Mouse (Mus musculus): ENCODE measurements around the gene Gm4744. TPM values are rescaled to one million over a fixed set of nuclear protein-coding genes. Genes with fewer than 3 reads are reported as not detected.

Gm4744 gene
- total RNA-seq (2023) = not detected

GRCm38 (mm10) chr6:40951770-40952169 is at the start of gene Gm4744:
TSS of gene Gm4744 (minus strand) at chr6:40951870.

GRCm38 (mm10) chr6:40999379-40999778 is 47.7 kb upstream of the Gm4744 start, which contains the start of gene Gm2663:
TSS of gene Gm2663 (minus strand) at chr6:40999479.

GRCm38 (mm10) chr6:40964454-40964853 is 12.8 kb upstream of the Gm4744 start, which contains the start of gene 1810009J06Rik:
TSS of gene 1810009J06Rik (plus strand) at chr6:40964754.

GRCm38 (mm10) chr6:40940457-40940856 is 11.2 kb downstream of the Gm4744 start, which contains the start of gene 1700074P13Rik:
TSS of gene 1700074P13Rik (minus strand) at chr6:40940557.

GRCm38 (mm10) chr6:40900287-40900686 is 51.4 kb downstream of the Gm4744 start, which contains the start of gene Prss58:
TSS of gene Prss58 (minus strand) at chr6:40900387.

Other genes starting within 250 kb of the Gm4744 start
- not detected for gene Moxd2, start 64.4 kb downstream of the Gm4744 start, total RNA-seq (2023)
- gene Prss58, start 51.5 kb downstream of the Gm4744 start, total RNA-seq (2023) = not detected
- gene 1700074P13Rik, start 11.3 kb downstream of the Gm4744 start, total RNA-seq (2023) = not detected
- gene 1810009J06Rik, start 12.9 kb upstream of the Gm4744 start, total RNA-seq (2023) = not detected
- gene Gm2663, start 47.6 kb upstream of the Gm4744 start, total RNA-seq (2023) = not detected
- not detected for gene 2210010C04Rik, start 83.6 kb upstream of the Gm4744 start, total RNA-seq (2023)

Measured in T-cell, adult 66 days (primary cell).